Mouse (Mus musculus) spleen, adult 2 months (tissue): ENCODE measurements at regions not wholly inside any gene's neighbourhood (a gene's known extent, or its start where the extent isn't known, plus 50 kb on each side); places are given as distances from the start of the nearest gene placed in this dataset.

Experiments
- DNase-seq, 2 experiments: peaks; one replicate each; pipeline versions ENCODE4 v3.0.0 to v3.0.0-alpha.2; 2012 to 2021; ENCODE audit warnings: low spot score in 2 of 2, low read depth in 1 of 2
- H3K27ac ChIP-seq: fragments of 200-500 bp; 2 replicates; pipeline ENCODE4 v1.5.1; 2012; ENCODE audit warnings: low read length, inconsistent platforms; ENCODE audit not compliant: insufficient read depth
- H3K27me3 ChIP-seq: fragments of 200-500 bp; 2 replicates; pipeline ENCODE4 v1.6.1; 2012; ENCODE audit warnings: mild to moderate bottlenecking, moderate library complexity, low read length, inconsistent platforms; ENCODE audit not compliant: control insufficient read depth, insufficient read depth
- H3K36me3 ChIP-seq: fragments of 200-500 bp; 2 replicates; pipeline ENCODE4 v1.6.1; 2012; ENCODE audit warnings: mild to moderate bottlenecking, low read length, inconsistent platforms; ENCODE audit not compliant: control insufficient read depth, insufficient read depth
- H3K4me1 ChIP-seq: fragments of 200-500 bp; 2 replicates; pipeline ENCODE4 v1.6.1; 2011; ENCODE audit warnings: inconsistent platforms; ENCODE audit not compliant: control insufficient read depth, insufficient read depth, insufficient read length
- H3K4me3 ChIP-seq: fragments of 200-500 bp; 2 replicates; pipeline ENCODE4 v1.5.1; 2011; ENCODE audit warnings: mild to moderate bottlenecking, inconsistent platforms; ENCODE audit not compliant: insufficient read depth, insufficient read length; ENCODE audit errors: extremely low read depth
- CTCF ChIP-seq: fragments of 200-500 bp; IDR thresholded peaks from 2 replicates; pipeline ENCODE4 v1.5.1; 2011; ENCODE audit warnings: mild to moderate bottlenecking, inconsistent platforms; ENCODE audit not compliant: insufficient read depth, insufficient read length, insufficient replicate concordance; ENCODE audit errors: extremely low read depth
- POLR2A ChIP-seq: fragments of 200-500 bp; IDR thresholded peaks from 2 replicates; pipeline ENCODE4 v1.6.1; 2011; ENCODE audit warnings: low read depth, low read length, inconsistent platforms
- WGBS: fragments of 180-500 bp; shearing (Covaris S2); methylation state at CpG from one replicate; pipeline ENCODE4 v1.1.7; 2018; 5-methylcytosine and 5-hydroxymethylcytosine counted together

DNA sequence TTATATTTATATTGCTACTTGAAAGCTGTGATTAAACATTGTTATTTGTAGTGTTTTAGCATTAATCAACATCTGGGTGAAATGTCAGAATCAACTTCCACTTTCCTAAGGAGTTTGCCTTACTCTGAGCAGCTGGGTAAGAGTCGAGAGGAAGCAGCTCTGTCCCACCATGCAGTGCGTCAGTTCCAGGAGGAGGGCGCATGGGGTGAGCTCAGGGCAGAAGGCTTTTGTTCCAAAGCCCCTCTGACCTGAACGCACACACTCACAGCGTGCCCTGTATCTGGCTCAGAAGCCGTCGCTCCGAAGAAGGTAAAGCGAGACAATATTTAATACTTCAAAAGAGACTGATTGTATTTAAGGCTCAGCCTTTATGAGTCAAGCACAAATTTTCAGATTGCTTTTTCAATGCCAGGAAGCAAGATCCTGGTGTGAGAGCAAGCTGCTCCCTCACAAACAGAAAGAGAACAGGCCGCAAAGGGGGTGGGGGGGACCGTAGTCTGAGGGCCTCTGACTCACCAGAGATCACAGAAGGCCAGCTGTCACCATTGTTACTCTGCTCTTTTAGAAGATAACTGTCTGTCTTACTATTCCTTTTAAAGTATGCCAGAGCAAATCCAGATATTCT, 143.6 kb upstream of the Adgrl4 start:
- DNase-seq, result no peak
- H3K4me3 ChIP-seq, result peak overlapping the region; percentile 17; the same call in 1 of the 2 replicates
- 8% methylated on average over 11 of the region's 11 CpGs for WGBS
- peak overlapping the region; percentile 26; the same call in 1 of the 2 replicates for H3K27ac ChIP-seq
- TF ChIP-seq CTCF (no peak), POLR2A (no peak)
- H3K4me1 ChIP-seq, result no peaks in the 10 kb centered on the region
- H3K27me3 ChIP-seq, result no peaks in the 10 kb centered on the region
- no peaks in the 10 kb centered on the region for H3K36me3 ChIP-seq

DNA sequence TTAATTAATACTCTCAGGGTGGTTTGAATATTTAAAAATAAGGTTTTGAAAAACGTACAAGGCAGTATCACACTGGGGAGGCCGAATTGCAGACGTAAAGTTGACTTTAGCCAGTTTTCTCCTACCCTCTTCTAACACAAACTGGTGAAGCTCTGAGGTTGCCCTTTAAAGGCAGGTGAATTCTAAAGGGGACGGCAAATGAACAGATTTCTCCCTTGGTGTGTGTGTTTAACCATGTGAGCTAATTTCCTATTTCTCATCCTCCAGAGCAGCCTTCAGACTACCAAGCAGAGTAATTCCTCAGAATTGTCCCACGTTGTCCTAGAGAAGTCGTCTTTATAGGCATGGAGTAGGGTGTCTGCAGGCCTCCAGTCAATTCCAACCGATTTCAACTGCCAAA, 143.1 kb upstream of the Adgrl4 start:
- no peaks in the 10 kb centered on the region for H3K4me1 ChIP-seq
- H3K4me3 ChIP-seq, result no peak overlapping the region
- 45% methylated on average over 7 of the region's 7 CpGs for WGBS
- H3K27me3 ChIP-seq, result no peaks in the 10 kb centered on the region
- no peak for TF ChIP-seq CTCF
- DNase-seq, result no peak
- no peaks in the 10 kb centered on the region for H3K36me3 ChIP-seq
- H3K27ac ChIP-seq, result no peak overlapping the region

DNA sequence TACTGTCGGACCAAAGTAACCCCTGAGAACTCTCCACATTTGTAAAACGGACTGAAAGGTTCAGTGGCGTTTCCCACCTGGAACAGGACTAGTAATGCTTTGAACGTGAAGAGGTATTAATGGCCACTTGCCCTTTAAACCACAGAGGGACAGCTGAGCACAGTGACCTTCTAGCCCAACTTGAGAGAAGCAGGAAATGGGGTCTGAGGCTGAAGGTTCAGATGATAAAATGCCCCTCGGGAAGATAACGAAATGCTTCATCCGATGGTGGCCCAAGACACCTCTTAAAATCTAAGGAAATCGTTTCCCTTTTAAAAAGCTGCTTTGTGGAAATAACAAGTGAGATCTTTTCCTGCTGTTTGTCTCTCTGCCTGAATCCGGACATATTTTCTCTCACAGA, 142.7 kb upstream of the Adgrl4 start:
- DNase-seq, result no peak
- H3K36me3 ChIP-seq, result no peaks in the 10 kb centered on the region
- no peak for TF ChIP-seq POLR2A
- no peak for TF ChIP-seq CTCF
- WGBS, result 41% methylated on average over 9 of the region's 9 CpGs
- H3K27me3 ChIP-seq, result no peaks in the 10 kb centered on the region
- no peak overlapping the region for H3K4me3 ChIP-seq
- no peaks in the 10 kb centered on the region for H3K4me1 ChIP-seq
- no peak overlapping the region for H3K27ac ChIP-seq

DNA sequence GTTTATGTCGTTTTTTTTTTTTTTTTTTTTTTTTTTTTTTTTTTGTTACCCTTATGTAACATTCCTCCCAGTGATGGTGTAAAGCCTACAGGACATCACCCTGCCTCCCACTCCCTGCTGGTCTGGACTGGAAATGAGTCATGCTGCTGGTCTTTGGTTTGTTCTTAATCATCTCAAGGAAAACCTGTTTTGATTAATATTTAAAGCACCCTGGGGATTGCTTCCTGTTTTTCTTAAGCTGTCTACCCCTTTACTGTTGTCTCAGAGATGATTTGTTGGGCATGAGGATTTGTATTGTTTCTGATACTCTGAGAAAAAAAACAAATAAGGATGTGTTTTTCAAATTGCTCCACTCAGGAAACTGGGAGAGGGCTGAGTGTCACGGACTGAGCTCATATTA, 139.4 kb upstream of the Adgrl4 start:
- WGBS, result 44% methylated on average over 2 of the region's 2 CpGs
- H3K4me1 ChIP-seq, result no peaks in the 10 kb centered on the region
- DNase-seq, result no peak
- H3K27me3 ChIP-seq, result no peaks in the 10 kb centered on the region
- no peak for TF ChIP-seq CTCF
- TF ChIP-seq POLR2A, result no peak
- no peak overlapping the region for H3K4me3 ChIP-seq
- no peaks in the 10 kb centered on the region for H3K36me3 ChIP-seq
- H3K27ac ChIP-seq, result no peak overlapping the region

DNA sequence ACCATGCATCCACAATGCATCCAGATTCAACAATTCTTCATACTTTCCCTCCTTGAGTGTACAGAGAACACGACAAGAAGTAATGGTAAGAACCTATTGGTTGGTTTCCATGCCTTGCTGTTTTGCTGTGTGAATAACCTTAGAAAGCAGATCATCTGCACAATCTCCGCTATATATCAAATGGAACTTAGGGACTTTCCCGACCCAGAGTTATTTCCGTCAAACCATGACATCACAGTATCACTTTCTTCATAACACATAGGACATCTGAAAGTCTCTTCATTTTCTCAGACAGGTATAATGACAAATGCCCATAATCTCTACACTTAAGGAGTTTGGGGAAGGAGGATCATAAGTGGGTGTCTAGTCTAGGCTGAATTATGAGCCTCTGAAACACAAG, 132.3 kb upstream of the Adgrl4 start:
- no peak overlapping the region for H3K4me3 ChIP-seq
- no peaks in the 10 kb centered on the region for H3K4me1 ChIP-seq
- no peaks in the 10 kb centered on the region for H3K36me3 ChIP-seq
- no peak for DNase-seq
- 86% methylated on average over 4 of the region's 4 CpGs for WGBS
- H3K27me3 ChIP-seq, result no peaks in the 10 kb centered on the region
- TF ChIP-seq POLR2A, result no peak
- no peak for TF ChIP-seq CTCF
- H3K27ac ChIP-seq, result no peak overlapping the region

DNA sequence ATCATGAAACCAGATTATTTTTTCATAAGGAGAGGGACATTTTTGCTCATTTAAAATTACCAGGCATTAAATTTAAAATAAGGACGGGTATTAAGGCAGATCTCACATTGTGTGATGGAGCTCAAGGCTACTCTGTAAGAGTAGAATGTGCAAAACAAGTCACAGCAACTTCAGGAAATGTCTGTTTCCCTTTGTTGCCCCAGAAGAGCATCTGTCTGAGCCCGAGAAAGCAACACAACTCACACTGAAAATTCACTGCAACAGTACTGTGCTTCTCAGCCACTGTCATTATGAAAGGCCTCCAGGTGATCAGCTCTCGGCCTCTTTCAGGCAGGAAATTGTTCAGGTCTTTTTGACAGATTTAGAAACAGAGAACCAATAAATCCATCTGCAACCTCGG, 129.7 kb upstream of the Adgrl4 start:
- 12% methylated on average over 4 of the region's 4 CpGs for WGBS
- TF ChIP-seq POLR2A, result no peak
- TF ChIP-seq CTCF, result no peak

DNA sequence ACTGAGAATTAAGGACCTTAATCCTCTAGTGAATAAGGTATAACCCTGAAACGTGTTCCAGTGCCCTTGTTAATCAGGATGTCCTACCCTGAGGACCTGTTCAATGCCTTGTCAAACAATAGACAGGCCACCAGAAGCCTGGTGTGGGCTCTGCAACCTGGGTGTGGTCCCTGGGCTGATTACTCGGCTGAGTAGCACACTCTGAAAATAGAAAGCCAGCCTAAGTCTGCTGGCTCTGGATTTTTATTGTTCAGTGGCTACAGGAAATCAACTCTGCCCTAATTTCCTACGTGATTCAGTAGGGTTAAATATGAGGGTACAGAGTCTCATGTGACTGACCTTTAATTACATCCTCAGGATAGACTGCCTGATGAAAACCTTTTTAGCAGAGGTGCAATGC, 113.9 kb upstream of the Adgrl4 start:
- Histone ChIP-seq H3K36me3 (no peaks in the 10 kb centered on the region), H3K27me3 (no peaks in the 10 kb centered on the region), H3K4me3 (no peak overlapping the region), H3K27ac (no peak overlapping the region), H3K4me1 (no peaks in the 10 kb centered on the region)
- WGBS, result 36% methylated on average over 3 of the region's 3 CpGs
- TF ChIP-seq POLR2A, result no peak
- no peak for TF ChIP-seq CTCF
- DNase-seq, result no peak

More for the DNA sequence above, 129.7 kb upstream of the Adgrl4 start:
- DNase-seq, result no peak
- Histone ChIP-seq H3K4me3 (no peak overlapping the region), H3K36me3 (no peaks in the 10 kb centered on the region), H3K4me1 (no peaks in the 10 kb centered on the region), H3K27me3 (no peaks in the 10 kb centered on the region), H3K27ac (no peak overlapping the region)
